Mouse (Mus musculus) kidney, postnatal 4 days (tissue): ENCODE data around the gene Skiv2l.
"Not testable (repeated sequence)": the region's sequence is repeated elsewhere in the genome, so short reads cannot be mapped to it uniquely, and the experiment has no call there.

Experiments
- DNase-seq, 2 experiments: peaks; one replicate each; pipeline ENCODE4 v3.0.0; 2021; ENCODE audit warnings: mixed read lengths in 2 of 2

Gene Skiv2l

DNA sequence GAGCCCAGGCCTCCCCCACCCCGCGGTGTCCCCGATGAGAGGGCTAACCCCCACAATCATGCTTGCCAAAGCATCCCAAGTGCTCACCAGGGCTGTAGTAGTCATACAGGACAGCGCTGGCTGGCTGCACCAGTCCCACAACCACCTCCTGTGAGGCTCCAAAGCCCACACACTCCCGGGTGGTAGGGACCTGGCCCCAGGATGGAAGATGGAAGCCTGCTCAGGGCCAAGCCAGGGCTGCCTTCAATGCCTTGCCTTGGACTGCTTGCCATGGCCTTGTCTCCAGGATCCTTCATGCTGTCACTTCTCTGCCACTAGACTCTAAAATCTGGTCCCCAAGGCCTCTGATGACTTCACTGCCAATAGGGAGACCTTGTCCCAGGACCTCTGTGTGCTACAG, 39.6 kb downstream of the Skiv2l start:
- not testable (repeated sequence) for DNase-seq

DNA sequence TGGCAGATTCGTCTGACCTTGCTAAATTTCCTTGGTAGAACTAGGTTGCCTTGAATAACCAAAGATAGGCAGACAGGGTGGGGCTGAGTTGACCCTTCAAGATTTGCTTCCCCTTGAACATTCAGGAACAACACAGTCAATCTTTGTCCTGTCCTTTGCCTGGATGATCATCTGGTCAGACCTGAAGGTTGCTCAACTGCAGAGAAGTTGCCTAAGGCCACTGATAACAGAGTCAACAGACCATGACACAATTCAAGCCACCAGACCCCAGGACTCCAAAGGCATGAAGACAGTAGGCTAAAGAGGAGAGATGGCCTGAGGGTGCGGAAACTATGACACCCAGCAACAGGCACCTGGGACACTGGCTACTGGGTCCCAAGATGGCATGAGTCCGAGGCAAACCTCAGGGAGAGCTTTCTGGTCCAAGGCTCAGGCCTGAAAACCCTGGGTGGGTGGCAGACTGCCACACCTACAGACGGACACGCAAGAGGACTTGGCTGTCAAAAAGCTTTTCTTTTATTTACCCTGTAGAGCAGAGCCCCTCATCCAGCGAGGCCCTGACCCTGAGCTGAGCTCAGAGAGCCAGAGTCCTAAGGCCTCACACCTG, 41.3 kb downstream of the Skiv2l start:
- no peak for DNase-seq

DNA sequence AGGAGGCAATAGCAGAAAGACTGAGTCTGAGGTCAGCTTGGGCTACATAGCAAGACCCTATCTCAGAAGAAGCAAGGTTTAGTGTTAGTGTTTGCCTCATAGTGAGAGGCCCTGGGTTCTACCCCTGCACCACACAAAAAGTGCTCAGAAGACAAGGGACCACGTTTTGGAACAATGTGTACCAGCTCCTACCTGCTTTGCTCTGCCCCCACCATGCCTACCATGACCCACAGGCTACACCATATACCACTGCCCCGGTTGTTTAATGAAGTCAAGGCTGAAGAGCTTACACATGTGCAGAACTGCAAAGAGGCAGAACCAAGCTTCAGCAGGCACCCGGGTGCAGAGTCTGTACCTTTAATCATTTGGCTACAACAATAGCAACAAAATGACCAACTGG, 42.8 kb downstream of the Skiv2l start:
- DNase-seq: no peak

DNA sequence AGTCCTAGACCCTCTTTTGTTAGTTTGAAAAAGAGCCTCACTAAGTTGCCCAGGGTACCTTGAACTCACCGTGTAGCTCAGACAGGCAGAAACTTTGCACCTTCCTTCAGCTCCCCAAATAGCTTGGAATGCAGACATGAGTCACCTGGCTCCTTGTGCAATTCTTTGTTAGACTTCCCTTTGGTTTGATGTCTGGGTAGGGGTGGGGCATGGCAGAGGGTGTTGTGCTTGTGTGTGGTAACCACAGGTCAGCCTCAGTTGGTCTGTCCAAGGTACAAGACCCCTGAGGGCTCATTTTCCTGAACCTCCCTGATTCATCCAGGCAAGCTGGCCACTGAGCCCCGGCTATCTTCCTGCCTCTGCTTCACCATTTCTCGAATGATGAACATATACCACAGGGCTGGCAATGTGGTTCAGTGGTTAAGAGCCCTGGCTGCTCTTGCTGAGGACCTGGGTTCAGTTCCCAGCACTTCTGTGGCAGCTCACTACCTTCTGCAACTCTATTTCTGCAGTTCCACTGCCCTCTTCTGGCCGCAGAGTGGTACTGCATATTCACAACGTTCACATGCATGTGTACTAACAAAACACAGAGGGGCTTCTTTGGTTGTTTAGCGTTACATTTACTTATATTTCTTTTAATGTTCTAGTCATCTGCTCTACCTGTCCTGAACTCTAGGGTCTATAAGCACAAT, 45.0 kb downstream of the Skiv2l start:
- no peak for DNase-seq

DNA sequence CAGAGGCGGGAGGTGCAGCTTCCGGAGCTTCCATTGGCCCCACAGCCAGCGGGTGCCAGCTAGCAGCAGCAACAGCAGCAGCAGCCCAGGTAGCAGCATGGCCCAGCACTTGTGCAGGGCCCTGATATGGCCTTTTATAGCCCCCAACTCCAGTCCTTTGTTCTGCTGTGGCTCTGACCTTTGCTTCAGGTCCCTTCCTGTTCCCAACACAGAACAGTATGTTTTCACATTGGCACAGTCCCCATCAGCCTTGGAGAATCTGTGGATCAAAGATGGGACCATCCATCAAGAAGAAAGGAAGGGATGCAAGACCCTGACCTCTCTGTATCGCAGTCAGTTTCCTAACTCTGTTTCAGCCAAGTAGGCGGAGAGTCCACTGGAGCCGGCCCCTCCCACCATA, 45.7 kb downstream of the Skiv2l start, which contains the start of gene Cyp21a1:
Gene Cyp21a1 (minus strand): TSS at position 261 of the 400 bp plus-strand sequence.
- DNase-seq: not testable (repeated sequence)

DNA sequence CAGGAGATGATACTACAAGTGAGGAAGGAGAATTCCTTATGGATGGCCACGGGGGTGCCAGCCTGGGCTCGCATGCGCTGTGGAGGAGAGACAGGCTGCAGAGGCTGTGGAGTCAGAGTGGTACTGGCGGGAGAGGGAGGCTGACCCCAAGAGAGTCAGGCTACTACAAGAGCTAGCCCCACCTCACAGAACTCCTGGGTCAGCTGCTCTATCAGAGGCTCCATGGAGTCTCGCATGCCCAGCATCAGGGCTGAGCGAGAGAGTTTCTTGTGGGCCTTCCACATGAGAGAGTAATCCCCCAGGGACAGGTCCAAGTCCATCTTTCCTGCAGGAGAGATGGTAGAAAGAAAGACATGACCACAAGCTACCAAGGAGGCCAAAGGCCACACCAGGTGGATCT, 46.6 kb downstream of the Skiv2l start:
- not testable (repeated sequence) for DNase-seq

DNA sequence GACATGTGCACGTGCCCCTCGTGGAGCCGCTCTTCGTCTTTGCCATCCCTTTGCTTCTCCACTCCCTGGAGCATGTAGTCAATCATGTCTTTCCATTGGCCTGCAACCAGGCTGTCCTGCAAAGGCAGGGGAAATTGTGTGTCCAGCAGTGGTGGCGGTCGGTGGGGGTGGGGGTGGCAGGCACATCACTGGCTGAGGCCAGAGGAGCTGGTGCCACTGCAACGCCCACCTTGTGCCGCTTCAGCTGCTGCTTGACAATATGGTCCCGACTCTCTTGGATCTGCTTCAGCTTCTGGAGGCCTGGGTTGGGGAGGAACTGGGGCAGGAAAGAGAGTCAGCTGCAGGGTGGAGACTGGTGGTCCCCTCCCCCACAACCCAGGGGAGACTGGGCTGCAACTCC, 47.3 kb downstream of the Skiv2l start:
- DNase-seq: not testable (repeated sequence)

DNA sequence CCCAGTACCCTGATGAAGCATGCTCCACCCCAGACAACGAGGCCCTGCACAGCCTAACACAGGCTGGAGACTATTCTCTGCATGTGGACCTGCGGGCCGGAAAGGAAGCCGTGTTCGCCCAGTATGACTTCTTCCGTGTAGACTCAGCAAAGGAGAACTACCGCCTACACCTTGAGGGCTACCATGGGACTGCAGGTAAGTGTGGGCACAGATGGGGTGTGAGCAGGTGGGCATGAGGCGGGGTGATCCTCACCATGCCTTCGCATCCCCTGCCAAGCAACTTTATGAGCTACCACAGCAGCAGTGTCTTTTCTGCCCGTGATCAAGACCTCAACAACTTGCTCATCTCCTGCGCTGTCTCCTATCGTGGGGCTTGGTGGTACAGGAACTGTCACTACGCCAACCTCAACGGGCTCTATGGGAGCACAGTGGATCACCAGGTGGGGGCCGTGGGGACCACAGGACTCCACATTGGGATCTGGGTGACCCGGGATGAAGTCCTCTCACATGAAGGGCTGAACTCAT, 49.2 kb downstream of the Skiv2l start:
- DNase-seq: not testable (repeated sequence)

DNA sequence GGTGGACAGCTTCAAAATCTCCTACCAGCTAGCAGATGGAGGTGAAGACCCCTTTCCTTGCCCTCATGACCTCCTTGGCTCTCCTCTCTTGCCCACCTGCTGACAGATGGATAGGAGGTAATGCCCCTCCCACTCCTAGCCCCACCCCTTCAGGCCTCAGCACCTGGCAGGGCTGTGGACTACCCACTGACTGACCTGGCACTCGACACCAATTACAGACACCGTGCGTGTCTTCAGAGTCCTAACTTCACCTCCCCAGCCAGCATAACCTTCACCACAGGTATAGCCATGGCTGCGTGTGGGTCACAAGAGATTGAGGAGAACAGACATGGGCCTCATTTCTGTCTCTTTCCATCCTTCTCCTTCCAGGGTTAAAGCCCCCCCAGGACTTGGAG, 50.5 kb downstream of the Skiv2l start:
- no peak for DNase-seq

DNA sequence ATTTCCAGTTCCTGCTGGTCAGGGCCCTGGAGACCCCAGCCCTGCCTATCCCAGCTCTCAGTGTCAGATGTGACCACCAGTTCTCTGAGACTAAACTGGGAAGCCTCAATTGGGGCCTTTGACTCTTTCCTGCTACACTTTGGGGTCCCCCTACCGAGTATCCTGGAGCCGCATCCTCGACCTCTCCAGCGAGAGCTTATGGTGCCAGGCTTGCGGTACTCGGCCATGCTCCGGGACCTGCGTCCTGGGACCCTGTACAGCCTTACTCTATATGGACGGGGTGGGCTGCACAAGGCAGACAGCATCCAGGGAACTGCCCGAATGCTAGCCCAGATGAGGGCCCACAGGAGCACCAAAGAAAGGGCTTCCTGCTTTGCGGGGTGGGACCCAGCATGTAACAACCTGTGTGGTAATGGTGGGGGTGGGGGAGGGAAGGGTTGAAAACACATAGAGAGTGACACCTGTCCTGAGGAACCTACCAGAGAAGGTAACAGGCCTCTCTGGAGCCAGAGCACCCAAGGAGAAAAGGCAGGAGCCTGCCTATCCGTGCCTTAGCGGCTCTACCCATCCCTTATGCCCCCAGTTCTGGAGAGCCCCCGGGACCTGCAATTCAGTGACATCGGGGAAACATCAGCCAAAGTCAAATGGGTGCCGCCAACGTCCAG, 51.0 kb downstream of the Skiv2l start:
- no peak for DNase-seq

DNA sequence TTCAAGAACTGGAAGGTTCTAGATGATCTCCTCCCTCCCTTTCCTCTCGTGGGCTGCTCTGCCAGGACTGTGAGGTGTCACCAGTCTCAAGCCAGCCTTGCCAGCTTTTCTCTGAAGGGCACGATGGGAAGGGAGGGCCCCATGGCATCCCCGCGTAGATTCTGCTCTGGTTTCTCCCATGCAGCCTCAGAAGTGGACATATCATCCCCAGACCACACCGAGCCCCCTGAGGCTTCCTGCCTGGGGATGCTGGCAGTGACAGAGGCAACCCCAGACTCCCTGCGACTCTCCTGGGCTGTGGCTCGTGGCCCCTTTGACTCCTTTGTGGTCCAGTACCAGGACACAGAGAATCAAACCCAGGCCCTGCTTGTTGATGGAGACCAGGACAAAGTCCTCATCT, 51.9 kb downstream of the Skiv2l start:
- not testable (repeated sequence) for DNase-seq

DNA sequence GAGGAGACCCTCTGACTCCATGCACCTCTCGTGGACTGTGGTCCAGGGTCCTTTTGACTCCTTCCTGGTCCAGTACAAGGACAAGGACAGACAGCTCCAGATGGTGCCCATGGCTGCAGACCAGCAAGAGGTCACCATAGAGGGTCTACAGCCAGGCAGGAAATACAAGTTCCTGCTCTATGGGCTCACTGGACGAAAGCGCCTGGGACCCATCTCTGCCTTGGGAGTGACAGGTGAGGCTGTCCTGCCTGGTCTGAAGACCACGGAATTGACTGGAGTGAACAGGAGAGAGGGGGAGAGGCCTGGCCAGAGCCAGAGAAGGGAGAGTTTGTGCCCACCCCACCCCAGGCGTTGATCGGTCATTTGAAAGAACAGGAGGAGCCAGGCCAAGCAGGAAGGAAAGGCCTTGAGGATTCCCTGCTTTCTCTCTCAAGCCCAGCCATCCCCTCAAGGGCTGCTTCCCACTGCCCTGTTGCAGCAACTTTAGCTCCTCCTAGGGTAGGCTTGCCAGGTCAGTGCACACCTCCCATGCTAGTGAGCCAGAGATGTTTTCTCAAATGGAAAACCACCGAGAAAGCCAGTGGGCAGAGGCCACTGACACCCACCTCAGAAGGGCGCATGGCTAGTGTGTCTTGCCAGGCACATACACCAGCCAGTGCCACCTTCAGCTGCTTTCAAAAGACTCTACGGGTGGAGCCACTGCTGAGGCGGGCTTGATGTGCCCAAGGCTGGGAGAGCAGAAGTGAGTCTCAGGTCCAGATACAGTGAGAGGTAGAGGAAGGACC, 52.6 kb downstream of the Skiv2l start:
- DNase-seq: not testable (repeated sequence)

DNA sequence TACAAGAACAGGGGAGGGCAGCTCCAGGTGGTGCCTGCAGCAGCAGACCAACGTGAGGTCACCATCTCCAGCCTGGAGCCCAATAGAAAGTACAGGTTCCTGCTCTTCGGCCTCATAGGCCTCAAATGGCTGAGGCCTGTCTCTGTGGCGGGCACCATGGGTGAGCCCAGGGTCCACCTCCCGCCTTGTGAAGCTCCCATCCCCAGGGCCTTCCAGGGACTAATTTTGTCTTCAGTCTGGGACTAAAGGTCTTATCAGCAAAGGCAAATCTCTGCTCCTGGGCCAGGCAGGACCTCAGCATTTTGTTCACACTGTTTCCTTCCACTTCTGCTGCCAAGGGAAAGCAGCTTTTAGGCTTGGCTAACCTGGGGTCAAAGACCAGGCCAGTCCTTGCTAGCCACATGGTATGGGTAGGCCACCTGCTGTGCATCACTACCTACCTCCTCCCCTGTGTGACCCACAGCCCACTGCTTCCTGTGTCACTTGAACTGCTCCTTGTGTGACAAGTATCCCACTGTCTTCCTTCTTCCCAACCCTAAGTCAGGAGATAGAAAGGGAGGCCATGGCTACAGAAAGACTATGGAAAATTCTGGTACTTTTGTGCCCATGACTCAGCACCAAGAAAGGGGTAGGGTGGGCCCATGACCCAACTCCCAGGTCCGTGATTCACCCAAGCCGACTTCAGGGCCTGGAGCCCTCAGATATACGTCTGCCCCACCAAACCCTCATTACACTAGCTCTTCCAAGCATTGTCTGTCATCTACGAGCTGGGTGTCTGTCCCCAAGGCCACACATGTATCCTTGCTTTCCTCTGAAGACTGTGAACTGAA, 53.5 kb downstream of the Skiv2l start:
- no peak for DNase-seq

DNA sequence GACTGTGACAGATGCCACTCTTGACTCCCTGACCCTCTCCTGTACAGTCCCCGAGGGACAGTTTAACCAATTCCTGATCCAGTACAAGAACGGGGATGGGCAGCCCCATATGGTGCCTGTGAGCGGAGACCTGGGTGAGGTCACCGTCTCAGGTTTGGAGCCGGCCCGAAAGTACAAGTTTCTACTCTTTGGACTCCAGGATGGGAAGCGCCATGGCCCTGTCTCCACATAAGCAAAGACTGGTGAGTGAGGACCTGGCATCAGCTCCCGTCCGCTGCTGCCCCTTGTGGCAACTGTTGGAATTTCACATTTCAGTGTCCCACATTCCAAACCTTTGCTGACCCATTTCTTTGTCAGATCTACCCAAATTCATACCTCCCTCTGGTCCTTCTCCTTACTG, 54.4 kb downstream of the Skiv2l start:
- DNase-seq: peak; percentile 78 to 79

DNA sequence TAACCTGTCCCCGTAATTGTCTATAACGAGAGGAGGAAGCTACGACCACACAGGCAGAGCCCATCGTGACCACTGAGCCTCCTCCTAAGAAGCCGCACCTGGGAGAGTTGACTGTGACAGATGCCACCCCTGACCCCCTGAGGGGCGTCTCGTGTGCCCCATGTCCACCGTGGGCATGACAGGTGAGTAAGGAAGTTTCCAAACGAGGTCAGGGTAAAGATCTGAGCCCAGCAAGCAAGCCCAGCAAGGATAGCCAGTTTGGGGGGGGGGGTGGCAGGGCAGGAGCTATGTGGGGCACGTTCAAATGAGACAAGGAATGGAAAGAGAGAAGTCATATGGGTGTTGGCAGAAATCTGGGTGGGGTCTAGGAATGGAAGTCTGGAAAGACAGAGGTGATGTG, 55.0 kb downstream of the Skiv2l start:
- DNase-seq: no peak
